Mouse (Mus musculus): Measurements from ENCODE around the gene Gad2. TPM values are rescaled to one million over a fixed set of nuclear protein-coding genes. Genes with fewer than 3 reads are reported as not detected.

Gad2 gene
- total RNA-seq, 1 experiment from 2014 or later, result not detected

DNA sequence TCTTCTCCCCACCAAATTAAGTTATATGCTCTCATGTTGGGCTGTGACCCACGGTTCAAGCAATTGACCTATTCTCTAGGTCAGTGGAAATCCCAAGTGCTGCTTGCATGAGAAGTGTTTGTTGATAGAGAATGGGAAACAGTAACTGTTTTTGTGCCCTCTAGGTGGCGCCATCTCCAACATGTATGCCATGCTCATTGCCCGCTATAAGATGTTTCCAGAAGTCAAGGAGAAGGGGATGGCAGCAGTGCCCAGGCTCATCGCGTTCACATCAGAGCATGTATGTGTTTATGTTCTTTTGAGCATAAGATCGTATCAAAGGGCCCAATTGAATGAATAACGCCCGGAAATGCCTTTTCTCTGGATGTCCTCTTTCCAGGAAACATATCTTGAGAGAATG lies 12.8 kb downstream of the Gad2 start:
- ATAC-seq (replicated peaks; ENCODE audit: low read depth, poor library complexity, severe bottlenecking), result peak; percentile 78

GRCm38 (mm10) chr2:22646134-22646533 lies 24.1 kb downstream of the Gad2 start:
- ATAC-seq (replicated peaks; ENCODE audit: low read depth, poor library complexity, severe bottlenecking), result no peak

- ATAC-seq (replicated peaks; ENCODE audit: low read depth, poor library complexity, severe bottlenecking), result no peak
These were observed 26.4 kb downstream of the Gad2 start for GRCm38 (mm10) chr2:22648394-22648793.

- no peak for ATAC-seq (replicated peaks; ENCODE audit: low read depth, poor library complexity, severe bottlenecking)
These were observed 29.8 kb downstream of the Gad2 start for GRCm38 (mm10) chr2:22651826-22652225.

DNA sequence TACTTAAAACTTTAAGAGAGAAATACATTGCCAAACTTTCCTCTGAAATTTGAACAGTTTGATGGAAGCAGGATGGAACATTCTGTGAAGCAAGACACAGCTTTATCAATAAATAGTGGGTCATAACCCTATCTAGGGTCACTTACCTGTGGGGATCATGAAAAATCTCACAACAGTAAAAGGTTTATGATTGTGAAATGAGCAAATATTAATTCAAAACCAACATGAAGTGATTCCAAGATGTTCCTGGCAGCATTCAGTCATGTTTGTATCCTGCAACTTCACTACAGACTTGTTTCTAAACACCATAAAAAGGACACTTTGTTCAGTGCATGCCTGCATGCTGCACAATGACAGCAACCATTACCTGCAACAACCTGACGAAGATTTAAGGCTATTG lies 41.7 kb downstream of the Gad2 start:
- no peak for ATAC-seq (replicated peaks; ENCODE audit: low read depth, poor library complexity, severe bottlenecking)

DNA sequence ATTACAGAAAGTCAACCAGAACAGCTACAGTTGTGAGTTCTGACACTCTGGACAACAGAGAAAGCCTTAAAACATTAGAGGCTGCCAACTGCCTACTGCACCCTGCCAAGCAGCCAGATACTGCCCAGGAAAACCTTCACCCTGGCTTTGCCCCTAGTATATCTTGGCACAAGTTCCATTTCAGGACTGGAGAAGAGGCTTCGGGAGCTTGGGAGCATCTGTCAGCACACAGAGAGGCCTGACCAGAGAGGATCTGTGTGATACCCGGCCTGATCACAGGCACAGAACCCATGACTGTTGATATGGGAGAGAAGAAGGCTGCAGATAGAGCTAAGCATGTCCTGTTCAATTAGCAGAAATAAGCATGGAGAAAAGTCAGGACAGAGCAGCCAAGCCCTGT lies 48.4 kb downstream of the Gad2 start:
- ATAC-seq (replicated peaks; ENCODE audit: low read depth, poor library complexity, severe bottlenecking), result no peak

DNA sequence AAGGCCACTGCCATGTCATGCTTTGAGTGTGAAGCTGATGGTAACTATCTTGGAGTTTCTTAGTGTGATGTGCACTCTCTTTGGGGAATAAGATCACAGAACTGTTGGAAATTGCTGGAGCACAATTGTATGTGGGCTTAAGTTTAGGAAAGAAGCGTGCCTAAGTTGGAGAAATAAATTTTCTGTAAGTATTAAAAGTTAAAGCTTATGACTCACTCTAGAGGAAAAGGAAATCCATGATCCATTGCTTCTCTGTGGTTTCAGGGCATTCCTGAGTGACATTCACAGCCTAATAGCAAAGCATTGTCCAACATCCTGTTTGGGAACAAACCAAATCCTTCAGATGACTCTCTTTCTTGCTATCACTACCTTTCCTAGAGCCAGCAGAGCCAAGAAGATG lies 49.3 kb downstream of the Gad2 start:
- ATAC-seq (replicated peaks; ENCODE audit: low read depth, poor library complexity, severe bottlenecking), result no peak

DNA sequence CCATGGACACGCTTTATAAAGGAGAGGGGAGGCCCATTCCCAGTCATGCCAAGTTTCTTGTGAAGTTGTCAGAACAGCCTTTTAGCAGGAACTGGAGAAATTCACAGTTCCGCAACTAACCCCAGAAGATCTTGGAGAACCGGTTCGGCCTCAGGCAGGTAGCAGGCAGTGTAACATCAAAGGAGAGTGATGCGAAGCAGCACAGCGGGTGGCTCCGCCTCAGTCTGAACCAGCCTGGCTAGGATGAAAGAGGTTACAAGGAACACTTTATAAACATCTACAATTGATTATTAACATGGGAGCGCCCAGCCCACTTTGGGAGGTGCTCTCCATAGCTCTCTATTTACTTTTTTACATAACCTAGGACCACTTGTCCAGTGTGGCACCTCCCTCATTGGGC lies 55.1 kb downstream of the Gad2 start:
- no peak for ATAC-seq (replicated peaks; ENCODE audit: low read depth, poor library complexity, severe bottlenecking)

- ATAC-seq (replicated peaks; ENCODE audit: low read depth, poor library complexity, severe bottlenecking), result no peak
These were observed 57.9 kb downstream of the Gad2 start for GRCm38 (mm10) chr2:22679944-22680343.

DNA sequence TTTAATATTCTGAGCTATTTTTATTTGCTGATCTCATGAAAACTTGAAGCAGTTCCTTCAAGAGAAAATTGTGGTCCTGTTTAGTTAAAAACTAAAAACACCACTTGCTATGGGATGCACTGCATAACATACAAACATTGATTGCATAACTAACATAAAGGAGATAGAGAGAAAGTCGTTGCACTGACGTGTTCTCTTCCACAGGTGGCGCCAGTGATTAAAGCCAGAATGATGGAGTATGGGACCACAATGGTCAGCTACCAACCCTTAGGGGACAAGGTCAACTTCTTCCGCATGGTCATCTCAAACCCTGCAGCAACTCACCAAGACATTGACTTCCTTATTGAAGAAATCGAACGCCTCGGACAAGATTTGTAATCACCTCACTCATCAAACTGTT lies 68.0 kb downstream of the Gad2 start:
- peak; percentile 74 for ATAC-seq (replicated peaks; ENCODE audit: low read depth, poor library complexity, severe bottlenecking)

GRCm38 (mm10) chr2:22704780-22705727 lies 83.0 kb downstream of the Gad2 start:
- ATAC-seq (replicated peaks; ENCODE audit: low read depth, poor library complexity, severe bottlenecking), result no peak

- ATAC-seq (replicated peaks; ENCODE audit: low read depth, poor library complexity, severe bottlenecking), result no peak
These were observed 84.2 kb downstream of the Gad2 start for GRCm38 (mm10) chr2:22706233-22706632.

DNA sequence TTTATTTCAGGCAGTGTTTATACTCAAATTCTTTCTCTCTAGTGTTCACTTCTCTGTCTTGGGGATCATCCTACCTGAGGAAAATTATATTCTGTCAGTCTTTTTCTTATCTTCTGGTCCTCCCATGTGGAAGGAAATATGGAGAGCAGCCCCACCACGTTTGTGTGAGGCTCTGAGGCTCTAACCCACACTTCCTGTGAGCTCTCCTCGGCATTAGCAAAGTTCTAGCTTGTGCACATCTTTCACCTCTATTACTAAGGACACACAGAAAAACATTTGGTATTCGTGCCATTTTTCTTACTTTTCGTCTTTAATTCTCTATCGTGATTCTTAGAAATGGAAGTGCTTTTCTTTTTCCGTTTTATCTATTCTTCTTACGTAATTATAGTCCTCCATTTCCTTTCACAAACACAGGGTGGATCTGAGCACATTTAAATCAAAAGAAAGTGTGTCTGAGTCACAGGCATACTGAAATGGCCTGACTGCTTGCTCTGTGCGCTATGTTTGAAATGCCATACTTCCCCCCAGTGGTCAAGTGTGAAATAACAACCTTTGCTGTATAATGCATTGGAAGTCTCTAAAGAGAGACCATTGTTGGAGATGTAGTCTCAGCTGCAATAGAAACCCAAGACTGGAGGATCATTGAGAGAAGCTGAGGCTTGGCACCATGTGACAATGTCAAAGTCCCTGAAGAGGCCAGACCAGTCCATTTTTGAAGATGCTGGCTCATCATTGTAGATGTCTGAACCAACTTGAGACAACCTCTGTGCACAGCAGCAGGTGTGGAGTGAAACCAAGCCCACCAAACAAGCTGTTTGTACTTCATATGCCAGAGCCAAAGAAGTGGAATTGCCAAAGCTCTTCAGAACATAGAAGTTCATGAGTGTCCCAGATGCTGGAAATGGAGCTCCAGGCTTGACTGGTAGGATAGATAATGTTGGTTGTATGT lies 99.8 kb downstream of the Gad2 start:
- ATAC-seq (replicated peaks; ENCODE audit: low read depth, poor library complexity, severe bottlenecking), result peak; percentile 99

DNA sequence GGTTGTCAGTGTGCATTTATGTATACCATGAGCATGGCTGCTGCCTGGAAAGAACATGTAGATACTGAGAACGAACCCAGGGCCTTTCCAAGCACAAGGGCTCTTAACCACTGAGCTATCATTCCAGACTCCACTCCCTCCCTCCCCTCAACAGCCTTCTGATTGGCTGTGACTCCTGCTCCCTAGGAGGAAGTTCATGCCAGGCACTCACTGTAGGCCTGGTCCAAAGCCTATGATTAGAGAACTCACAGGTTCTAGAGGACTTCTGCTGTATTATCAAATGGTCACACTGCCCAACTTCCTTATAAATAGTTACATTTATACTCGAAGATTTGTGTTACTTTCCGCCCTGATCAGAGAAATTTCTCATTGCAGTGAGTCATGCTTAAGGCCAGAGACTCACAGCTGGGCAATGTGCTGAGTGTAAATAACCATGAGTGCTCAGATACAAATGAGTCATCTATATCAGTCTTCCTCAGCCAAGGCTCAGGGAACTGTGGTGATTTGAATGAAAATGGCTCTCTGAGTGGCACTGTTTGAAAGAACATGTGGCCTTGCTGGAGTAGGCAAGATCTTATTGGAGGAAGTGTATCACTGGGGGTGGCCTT lies 102.0 kb downstream of the Gad2 start:
- 0 out of 2 replicates have a peak, but pooled peaks have one; percentile 23 for ATAC-seq (replicated peaks; ENCODE audit: low read depth, poor library complexity, severe bottlenecking)

- peak; percentile 50; the same call in 1 of the 2 replicates for ATAC-seq (replicated peaks; ENCODE audit: low read depth, poor library complexity, severe bottlenecking)
These were observed 105.1 kb downstream of the Gad2 start for GRCm38 (mm10) chr2:22727113-22727512.

- no peak for ATAC-seq (replicated peaks; ENCODE audit: low read depth, poor library complexity, severe bottlenecking)
These were observed 114.1 kb downstream of the Gad2 start for GRCm38 (mm10) chr2:22736134-22736533.

GRCm38 (mm10) chr2:22739369-22739768 lies 117.4 kb downstream of the Gad2 start:
- ATAC-seq (replicated peaks; ENCODE audit: low read depth, poor library complexity, severe bottlenecking), result no peak

DNA sequence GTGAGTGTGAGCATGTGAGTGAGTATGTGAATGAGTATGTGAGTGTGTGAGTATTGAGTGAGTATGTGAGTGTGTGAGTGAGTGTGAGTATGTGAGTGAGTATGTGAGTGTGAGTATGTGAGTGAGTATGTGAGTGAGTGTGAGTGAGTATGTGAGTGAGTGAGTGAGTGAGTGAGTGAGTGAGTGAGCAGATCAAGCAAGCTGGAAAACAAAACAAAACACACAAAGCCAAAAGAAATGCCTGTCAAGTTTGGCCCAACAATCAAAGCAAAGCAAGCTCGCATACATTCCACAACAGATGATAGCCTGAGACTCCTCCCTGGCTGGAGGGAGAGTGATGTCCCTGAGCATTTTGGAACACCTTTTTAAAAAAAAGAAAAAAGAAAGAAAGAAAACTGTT lies 118.4 kb downstream of the Gad2 start:
- ATAC-seq (replicated peaks; ENCODE audit: low read depth, poor library complexity, severe bottlenecking), result no peak

DNA sequence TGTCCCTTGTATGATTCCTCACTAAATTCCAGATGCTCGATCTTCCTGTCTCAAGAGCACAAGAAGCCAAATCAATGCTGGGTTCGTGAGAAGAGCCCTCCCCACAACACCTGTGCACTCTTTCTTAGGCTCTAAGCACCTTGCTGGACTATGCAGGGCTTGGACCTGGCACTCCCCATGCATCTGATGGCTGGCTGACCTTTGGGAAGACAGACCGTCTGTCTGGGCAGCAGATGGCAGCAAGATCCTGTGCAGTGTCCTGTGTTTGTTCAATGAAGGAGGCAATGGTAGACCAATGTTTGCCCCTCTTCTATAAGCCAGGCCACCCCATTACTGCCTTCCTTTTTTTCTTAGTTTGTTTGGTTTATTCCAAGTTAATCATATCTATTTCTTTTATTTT lies 119.2 kb downstream of the Gad2 start:
- 0 out of 2 replicates have a peak, but pooled peaks have one; percentile 34 for ATAC-seq (replicated peaks; ENCODE audit: low read depth, poor library complexity, severe bottlenecking)
